Mouse (Mus musculus) thymus, postnatal 10 days (tissue): ENCODE data around the gene Pogz.
A peak's percentile ranks its signal among the peaks of the same experiment; 100 is the strongest.
"Not testable (repeated sequence)": the region's sequence is repeated elsewhere in the genome, so short reads cannot be mapped to it uniquely, and the experiment has no call there.

ENCODE experiments used
- DNase-seq, 2 experiments: peaks; one replicate each; pipeline ENCODE4 v3.0.0; 2021; ENCODE audit warnings: low spot score in 2 of 2

Pogz gene

GRCm38 (mm10) chr3:94833358-94833757, 4.0 kb upstream of the Pogz start:
- DNase-seq = no peak

GRCm38 (mm10) chr3:94835396-94835795, 2.0 kb upstream of the Pogz start:
- DNase-seq = no peak

GRCm38 (mm10) chr3:94837959-94838496, 661 bp downstream of the Pogz start:
- peak; percentile 69 for DNase-seq

GRCm38 (mm10) chr3:94838631-94839030, 1.3 kb downstream of the Pogz start:
- no peak for DNase-seq

- DNase-seq = no peak
Observed at GRCm38 (mm10) chr3:94839101-94839500, 1.7 kb downstream of the Pogz start.

GRCm38 (mm10) chr3:94847382-94847781, 10.0 kb downstream of the Pogz start:
- DNase-seq = no peak

- DNase-seq = peak; percentile 59 to 79
Observed at GRCm38 (mm10) chr3:94849338-94849737, 12.0 kb downstream of the Pogz start.

GRCm38 (mm10) chr3:94851731-94852130, 14.4 kb downstream of the Pogz start:
- DNase-seq = peak; percentile 10 to 20

- DNase-seq = no peak
Observed at GRCm38 (mm10) chr3:94852215-94852614, 14.8 kb downstream of the Pogz start.

GRCm38 (mm10) chr3:94859471-94859870, 22.1 kb downstream of the Pogz start:
- no peak for DNase-seq

GRCm38 (mm10) chr3:94869011-94869410, 31.6 kb downstream of the Pogz start:
- no peak for DNase-seq

GRCm38 (mm10) chr3:94878618-94879017, 41.3 kb downstream of the Pogz start:
- DNase-seq = no peak

GRCm38 (mm10) chr3:94881840-94882239, 44.5 kb downstream of the Pogz start:
- DNase-seq = no peak

GRCm38 (mm10) chr3:94882579-94882978, 45.2 kb downstream of the Pogz start:
- no peak for DNase-seq

GRCm38 (mm10) chr3:94886316-94887224, 49.2 kb downstream of the Pogz start, which contains the start of gene Psmb4:
Gene Psmb4, minus strand, starts transcription at chr3:94886961.
- peak; percentile 67 to 76 for DNase-seq

GRCm38 (mm10) chr3:94888595-94888994, 51.2 kb downstream of the Pogz start:
- peak in 1 of 2 experiments; percentile 32 for DNase-seq

GRCm38 (mm10) chr3:94894076-94894475, 56.7 kb downstream of the Pogz start:
- DNase-seq = no peak

- DNase-seq = peak in 1 of 2 experiments; percentile 57
Observed at GRCm38 (mm10) chr3:94902747-94903146, 65.4 kb downstream of the Pogz start.

- DNase-seq = not testable (repeated sequence)
Observed at GRCm38 (mm10) chr3:94904759-94905158, 67.4 kb downstream of the Pogz start.

- no peak for DNase-seq
Observed at GRCm38 (mm10) chr3:94906482-94906881, 69.1 kb downstream of the Pogz start.

- DNase-seq = no peak
Observed at GRCm38 (mm10) chr3:94911050-94911693, 73.8 kb downstream of the Pogz start.

GRCm38 (mm10) chr3:94913801-94914200, 76.4 kb downstream of the Pogz start:
- DNase-seq = no peak
